Mouse (Mus musculus) heart, postnatal 0 days (tissue): Measurements from ENCODE around the gene Pcbp1. TPM values are rescaled to one million over a fixed set of nuclear protein-coding genes. Genes with fewer than 3 reads are reported as not detected.

Experiments used
- ATAC-seq: fragments of 200-750 bp; cut with Nextera tagmentation; 2 replicates; pipeline ENCODE4 v1.8.0; 2017; ENCODE audit warnings: low read depth, moderate number of reproducible peaks, moderate library complexity; ENCODE audit not compliant: insufficient read depth
- DNase-seq: peaks from one replicate; pipeline ENCODE4 v3.0.0-alpha.2; 2016; ENCODE audit warnings: low spot score
- H3K27ac ChIP-seq: fragments of 300-500 bp; sonication (generic); 2 replicates; pipeline ENCODE4 v1.5.1; 2014; ENCODE audit warnings: low read depth, mild to moderate bottlenecking
- H3K27me3 ChIP-seq: fragments of 300-500 bp; sonication (generic); 2 replicates; pipeline ENCODE4 v1.6.1; 2014; ENCODE audit warnings: low read length, mixed read lengths; ENCODE audit not compliant: control insufficient read depth, insufficient read depth
- H3K36me3 ChIP-seq: fragments of 300-500 bp; sonication (generic); replicated peaks from 2 replicates; pipeline ENCODE4 v1.6.1; 2014; ENCODE audit warnings: low read length, mixed read lengths; ENCODE audit not compliant: control insufficient read depth, insufficient read depth
- H3K4me1 ChIP-seq: fragments of 300-500 bp; sonication (generic); 2 replicates; pipeline ENCODE4 v1.6.1; 2014; ENCODE audit warnings: antibody characterized with exemption; ENCODE audit not compliant: control insufficient read depth, insufficient read depth
- H3K4me2 ChIP-seq: fragments of 300-500 bp; sonication (generic); 2 replicates; pipeline ENCODE4 v1.6.1; 2014; ENCODE audit warnings: low read depth, mild to moderate bottlenecking, low read length, moderate library complexity
- H3K4me3 ChIP-seq: fragments of 300-500 bp; sonication (generic); 2 replicates; pipeline ENCODE4 v1.5.1; 2014; ENCODE audit warnings: low read depth, low read length
- H3K9ac ChIP-seq: fragments of 300-500 bp; sonication (generic); replicated peaks from 2 replicates; pipeline ENCODE4 v1.6.1; 2014; ENCODE audit warnings: low read depth, low read length, mixed read lengths
- H3K9me3 ChIP-seq: fragments of 300-500 bp; sonication (generic); replicated peaks from 2 replicates; pipeline ENCODE4 v1.6.1; 2016; ENCODE audit warnings: low read length; ENCODE audit not compliant: control insufficient read depth
- CTCF ChIP-seq: IDR thresholded peaks from 2 replicates; pipeline ENCODE4 v1.5.1; 2016; ENCODE audit warnings: antibody characterized with exemption, control low read depth, low read depth
- EP300 ChIP-seq: IDR thresholded peaks from 2 replicates; pipeline ENCODE4 v1.6.1; 2016; ENCODE audit warnings: antibody characterized with exemption, low read depth
- microRNA-seq: library from miRNA; unstranded; fragments of <30 nt; microRNA quantifications from one replicate; pipeline ENCODE4, GENCODE M21; 2016
- polyA plus RNA-seq: library from polyadenylated mRNA; unstranded; fragments of >200 nt; fragmentation: Nextera tagmentation; extraction: Ambion mirVana; gene quantifications from 2 replicates; pipeline ENCODE4 v1.2.1, GENCODE M21; 2015
- total RNA-seq: library from RNA; depleted of rRNA; stranded (reverse); fragments of >200 nt; gene quantifications from 2 replicates; pipeline ENCODE4 v1.2.3, GENCODE M21; 2014; ENCODE audit warnings: low replicate concordance; rRNA removed

Gene Pcbp1
- total and polyA plus RNA-seq, 2 experiments from 2014 or later: 55.2 to 285 TPM

DNA sequence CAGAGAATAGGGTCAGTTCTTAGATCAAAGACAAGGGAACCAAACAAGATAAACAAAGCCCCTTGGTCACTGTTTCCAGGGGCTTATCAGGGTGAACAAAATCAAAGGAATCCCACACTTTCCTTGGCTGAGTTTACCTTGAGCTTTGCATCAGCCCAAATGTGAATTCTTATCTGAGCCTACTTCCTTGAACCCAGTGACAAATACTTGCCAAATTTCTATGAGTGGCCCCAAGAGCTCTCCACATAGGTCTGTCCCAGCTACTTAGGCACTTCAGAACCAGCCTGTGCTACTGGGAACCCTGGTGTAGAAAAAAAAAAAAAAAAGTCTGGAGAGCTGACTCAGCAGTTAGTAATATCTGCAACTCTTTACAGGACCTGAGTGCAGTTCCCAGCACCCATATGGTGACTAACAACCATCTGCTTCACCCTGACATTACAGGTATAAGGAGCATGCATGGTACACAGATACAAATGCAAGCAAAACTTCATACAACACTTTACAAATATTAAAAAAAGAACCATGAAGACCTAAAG, 51.4 kb downstream of the Pcbp1 start:
- DNase-seq (no peak), ATAC-seq (no peak)
- Histone ChIP-seq H3K9me3 (no peaks in the 10 kb centered on the region), H3K4me2 (no peak overlapping the region), H3K4me3 (no peak overlapping the region), H3K27ac (peak overlapping the region; percentile 95), H3K4me1 (peaks cover 72% of the 10 kb centered on the region), H3K9ac (peak overlapping the region; percentile 32; the same call in 1 of the 2 replicates), H3K27me3 (no peaks in the 10 kb centered on the region), H3K36me3 (peaks cover 8% of the 10 kb centered on the region)
- TF ChIP-seq EP300 (no peak), CTCF (no peak)

Small RNA genes lying within 50 kb of the gene (microRNA-seq; reads per million reads assigned to microRNA genes)
- gene Gm22184: not detected

Other genes starting within 250 kb of the Pcbp1 start
- 44.3 and 48.2 TPM in 2 replicates for gene Fam136a, start 160.7 kb downstream of the Pcbp1 start, total RNA-seq
- gene Fam136a, start 160.7 kb downstream of the Pcbp1 start, polyA plus RNA-seq: 75.9 TPM in 2 replicates
- 35.6 and 52.8 TPM in 2 replicates for gene Snrpg, start 155.0 kb downstream of the Pcbp1 start, total RNA-seq
- 159 and 170 TPM in 2 replicates for gene Snrpg, start 155.0 kb downstream of the Pcbp1 start, polyA plus RNA-seq
- gene Pcyox1, start 129.2 kb downstream of the Pcbp1 start, total RNA-seq: 44.5 and 55.8 TPM in 2 replicates
- gene Pcyox1, start 129.2 kb downstream of the Pcbp1 start, polyA plus RNA-seq: 44.5 and 44.7 TPM in 2 replicates
- gene Tia1, start 122.1 kb downstream of the Pcbp1 start, total RNA-seq: 50.5 and 76.7 TPM in 2 replicates
- 67.8 and 72.0 TPM in 2 replicates for gene Tia1, start 122.1 kb downstream of the Pcbp1 start, polyA plus RNA-seq
- gene Gm44790, start 99.7 kb downstream of the Pcbp1 start, total RNA-seq: 0.46 TPM in 1 of 2 replicates, not detected in the other
- gene Gm44790, start 99.7 kb downstream of the Pcbp1 start, polyA plus RNA-seq: not detected in 2 replicates
- gene C87436, start 87.9 kb downstream of the Pcbp1 start, total RNA-seq: 9.1 and 9.9 TPM in 2 replicates
- gene C87436, start 87.9 kb downstream of the Pcbp1 start, polyA plus RNA-seq: 16.4 and 16.9 TPM in 2 replicates
- 0.38 and 3.1 TPM in 2 replicates for gene Asprv1, start 101.8 kb upstream of the Pcbp1 start, total RNA-seq
- gene Asprv1, start 101.8 kb upstream of the Pcbp1 start, polyA plus RNA-seq: 0.32 and 0.36 TPM in 2 replicates
- gene Mxd1, start 142.8 kb upstream of the Pcbp1 start, total RNA-seq: 5.0 and 7.7 TPM in 2 replicates
- 3.6 and 4.9 TPM in 2 replicates for gene Mxd1, start 142.8 kb upstream of the Pcbp1 start, polyA plus RNA-seq
- gene Snrnp27, start 158.2 kb upstream of the Pcbp1 start, total RNA-seq: 10.3 and 16.8 TPM in 2 replicates
- gene Snrnp27, start 158.2 kb upstream of the Pcbp1 start, polyA plus RNA-seq: 86.6 and 92.1 TPM in 2 replicates
- 5.1 and 12.1 TPM in 2 replicates for gene Gmcl1, start 207.1 kb upstream of the Pcbp1 start, total RNA-seq
- 7.0 and 8.0 TPM in 2 replicates for gene Gmcl1, start 207.1 kb upstream of the Pcbp1 start, polyA plus RNA-seq